11 mouse cellular contexts compared by ENCODE assay signal in the genomic region with DNA sequence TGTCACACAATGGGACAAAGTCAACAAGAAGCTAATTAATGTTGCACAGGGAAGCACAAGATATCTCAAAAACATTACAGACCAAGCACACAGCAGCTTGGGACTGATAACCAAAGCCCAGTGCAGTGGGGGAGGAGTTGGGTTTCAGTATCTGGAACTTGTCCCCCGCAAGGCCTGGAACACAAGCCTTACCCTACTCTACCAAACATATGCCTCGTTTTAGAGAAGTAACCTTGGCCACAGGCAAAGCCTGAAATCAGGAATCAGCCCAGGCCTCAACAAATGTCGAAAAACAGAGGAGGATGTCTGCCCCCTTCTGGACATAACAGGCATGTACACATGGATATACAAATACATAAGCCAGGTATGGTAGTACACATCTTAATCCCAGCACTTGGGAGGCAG. TPM values are rescaled to one million over a fixed set of nuclear protein-coding genes. Genes with fewer than 3 reads are reported as not detected.
DNase-seq lines count a peak whose midpoint lies in the region; ATAC-seq and TF ChIP-seq lines count a peak whose summit lies in the region.
"Had no signal": no experiment of that assay in that cellular context is flagged by ENCODE, and none has a peak within 500 bp of the region (broad histone marks: within the 10 kb centered on the region; RNA-seq: fewer than 3 reads in every experiment).

No protein-coding gene starts in this region.

- H3K4me3 ChIP-seq in midbrain, embryonic 11.5 days (ENCODE audit: low read depth, low read length), result no peak overlapping the region
- H3K4me3 ChIP-seq in midbrain, embryonic 14.5 days (replicated peaks; ENCODE audit: low read depth, low read length), result no peak overlapping the region
- no peak overlapping the region for H3K4me3 ChIP-seq in stomach, postnatal 0 days (ENCODE audit: low read depth, low read length)
- H3K4me3 ChIP-seq: midbrain, embryonic 10.5 days had no signal

- WGBS in midbrain, embryonic 11.5 days, result 71% methylated on average over 3 of the region's 3 CpGs
- 71% methylated on average over 3 of the region's 3 CpGs for WGBS in midbrain, embryonic 14.5 days
- WGBS in stomach, postnatal 0 days, result 75% methylated on average over 3 of the region's 3 CpGs

- DNase-seq in adrenal gland, adult 2 months, result peak; percentile 25
- DNase-seq in adrenal gland, postnatal 25 days, result no peak
- DNase-seq in midbrain, embryonic 11.5 days (ENCODE audit: low spot score, missing footprints), result peak; percentile 47
- no peak for DNase-seq in midbrain, embryonic 14.5 days
- DNase-seq in induced T-regulatory cell, adult 2 months (ENCODE audit: low read depth), result peak; percentile 32
- no peak for DNase-seq in stomach, postnatal 0 days (ENCODE audit: low spot score)
- DNase-seq in urinary bladder, postnatal 36 days (ENCODE audit: low spot score in 2 of 2), result no peak
- DNase-seq in right cerebral cortex, adult 18-20 months, result no peak
- DNase-seq: thymus, postnatal 25 days had no signal

- H3K27me3 ChIP-seq in midbrain, embryonic 11.5 days (ENCODE audit: control insufficient read depth, insufficient read depth, low read length), result no peaks in the 10 kb centered on the region
- no peaks in the 10 kb centered on the region for H3K27me3 ChIP-seq in midbrain, embryonic 14.5 days (ENCODE audit: control insufficient read depth, insufficient read depth, low read length)
- H3K27me3 ChIP-seq in stomach, postnatal 0 days (ENCODE audit: control insufficient read depth, insufficient read depth, low read length), result no peaks in the 10 kb centered on the region

- H3K9ac ChIP-seq in midbrain, embryonic 11.5 days (ENCODE audit: low read length), result no peak overlapping the region
- no peak overlapping the region for H3K9ac ChIP-seq in midbrain, embryonic 14.5 days (replicated peaks; ENCODE audit: low read length)
- H3K9ac ChIP-seq in stomach, postnatal 0 days (ENCODE audit: low read length), result no peak overlapping the region

- no peaks in the 10 kb centered on the region for H3K36me3 ChIP-seq in midbrain, embryonic 11.5 days (ENCODE audit: control insufficient read depth, insufficient read depth, low read length)
- no peaks in the 10 kb centered on the region for H3K36me3 ChIP-seq in midbrain, embryonic 14.5 days (ENCODE audit: control insufficient read depth, insufficient read depth, low read length)
- H3K36me3 ChIP-seq in stomach, postnatal 0 days (ENCODE audit: control insufficient read depth, insufficient read depth, low read length), result no peaks in the 10 kb centered on the region
- H3K36me3 ChIP-seq: midbrain, embryonic 10.5 days had no signal

- TF ChIP-seq CTCF in stomach, postnatal 0 days (IDR thresholded peaks at IDR 0.05; ENCODE audit: low read depth), result peak; percentile 50

- TF ChIP-seq EP300 in stomach, postnatal 0 days (optimal IDR thresholded peaks at IDR 0.05), result no peak

- H3K4me1 ChIP-seq in midbrain, embryonic 11.5 days (ENCODE audit: control insufficient read depth, insufficient read depth, low read length), result no peaks in the 10 kb centered on the region
- no peaks in the 10 kb centered on the region for H3K4me1 ChIP-seq in midbrain, embryonic 14.5 days (ENCODE audit: control insufficient read depth, insufficient read depth, low read length)
- H3K4me1 ChIP-seq in stomach, postnatal 0 days (replicated peaks; ENCODE audit: control insufficient read depth, insufficient read depth), result no peaks in the 10 kb centered on the region
- H3K4me1 ChIP-seq: midbrain, embryonic 10.5 days had no signal

- H3K27ac ChIP-seq in midbrain, embryonic 11.5 days (ENCODE audit: low read depth, low read length), result no peak overlapping the region
- no peak overlapping the region for H3K27ac ChIP-seq in midbrain, embryonic 14.5 days (replicated peaks; ENCODE audit: low read depth, low read length)
- H3K27ac ChIP-seq in stomach, postnatal 0 days (replicated peaks), result no peak overlapping the region
- H3K27ac ChIP-seq: midbrain, embryonic 10.5 days had no signal

- H3K9me3 ChIP-seq in midbrain, embryonic 11.5 days (ENCODE audit: control insufficient read depth, low read length), result no peaks in the 10 kb centered on the region
- no peaks in the 10 kb centered on the region for H3K9me3 ChIP-seq in midbrain, embryonic 14.5 days (ENCODE audit: control insufficient read depth, low read length)
- H3K9me3 ChIP-seq in stomach, postnatal 0 days (ENCODE audit: control insufficient read depth, low read length), result no peaks in the 10 kb centered on the region
- H3K9me3 ChIP-seq: midbrain, embryonic 10.5 days had no signal

- no peak for ATAC-seq in midbrain, embryonic 11.5 days (ENCODE audit: low FRiP score)
- ATAC-seq in midbrain, embryonic 14.5 days (ENCODE audit: low FRiP score, low TSS enrichment), result no peak
- ATAC-seq in stomach, postnatal 0 days (ENCODE audit: low FRiP score, low TSS enrichment), result no peak
- ATAC-seq: forebrain, embryonic 16.5 days had no signal

- H3K4me2 ChIP-seq in midbrain, embryonic 11.5 days, result no peak overlapping the region
- H3K4me2 ChIP-seq in midbrain, embryonic 14.5 days (ENCODE audit: low read length), result no peak overlapping the region
- no peak overlapping the region for H3K4me2 ChIP-seq in stomach, postnatal 0 days (replicated peaks; ENCODE audit: low read depth)

RNA-seq across cellular contexts. Expression of a gene that starts 12.7 kb away (rescaled TPM):
- 10 to 100 TPM; 50.1 to 54.4 TPM for total RNA-seq in adrenal gland, adult 2 months (2021)
- polyA plus RNA-seq in adrenal gland, adult 2 months (2012; rRNA removed), result 11.6 and 13.6 TPM in 2 replicates
- 67.2 and 88.7 TPM in 2 replicates for total RNA-seq in adrenal gland, postnatal 25 days (2021)
- 91.4 and 93.6 TPM in 2 replicates for polyA plus RNA-seq in midbrain, embryonic 11.5 days (2014; fragmentation: Nextera tagmentation; extraction: Ambion mirVana)
- 15.0 and 30.9 TPM in 2 replicates for polyA plus RNA-seq in midbrain, embryonic 14.5 days (2014; fragmentation: Nextera tagmentation; extraction: Ambion mirVana)
- 12.0 and 12.5 TPM in 2 replicates for polyA plus RNA-seq in stomach, postnatal 0 days (2015; fragmentation: Nextera tagmentation; extraction: Ambion mirVana)

RNA-seq across cellular contexts. Expression of a gene that starts 25.2 kb away (rescaled TPM):
- total RNA-seq in adrenal gland, adult 2 months (2021), result 10 to 100 TPM in 1 of 2 experiments, 1 to 10 TPM in 1; 8.4 to 25.0 TPM
- 1.1 and 2.0 TPM in 2 replicates for polyA plus RNA-seq in adrenal gland, adult 2 months (2012; rRNA removed)
- 20.7 and 27.5 TPM in 2 replicates for total RNA-seq in adrenal gland, postnatal 25 days (2021)
- polyA plus RNA-seq in midbrain, embryonic 11.5 days (2014; fragmentation: Nextera tagmentation; extraction: Ambion mirVana), result 0.45 and 0.65 TPM in 2 replicates
- polyA plus RNA-seq in midbrain, embryonic 14.5 days (2014; fragmentation: Nextera tagmentation; extraction: Ambion mirVana), result 0.78 TPM in 1 of 2 replicates, not detected in the other
- 4.4 and 4.8 TPM in 2 replicates for polyA plus RNA-seq in stomach, postnatal 0 days (2015; fragmentation: Nextera tagmentation; extraction: Ambion mirVana)

RNA-seq across cellular contexts. Expression of a gene that starts 53.7 kb away (rescaled TPM):
- total RNA-seq in adrenal gland, adult 2 months (2021), result 100 to 1,000 TPM; 100 to 110 TPM
- 48.1 and 52.6 TPM in 2 replicates for polyA plus RNA-seq in adrenal gland, adult 2 months (2012; rRNA removed)
- 112 and 135 TPM in 2 replicates for total RNA-seq in adrenal gland, postnatal 25 days (2021)
- polyA plus RNA-seq in midbrain, embryonic 11.5 days (2014; fragmentation: Nextera tagmentation; extraction: Ambion mirVana), result 76.6 and 82.4 TPM in 2 replicates
- polyA plus RNA-seq in midbrain, embryonic 14.5 days (2014; fragmentation: Nextera tagmentation; extraction: Ambion mirVana), result 70.1 and 91.1 TPM in 2 replicates
- polyA plus RNA-seq in stomach, postnatal 0 days (2015; fragmentation: Nextera tagmentation; extraction: Ambion mirVana), result 25.1 and 27.3 TPM in 2 replicates

Comparison
In these comparisons a context has a peak if more than half of its experiments do, and no peak if none do; other contexts are left out.
1. DNase-seq: peak in adrenal gland, adult 2 months (single experiment), midbrain, embryonic 11.5 days (single experiment) and induced T-regulatory cell, adult 2 months (single experiment); none in adrenal gland, postnatal 25 days (single experiment), midbrain, embryonic 14.5 days (single experiment), stomach, postnatal 0 days (single experiment), urinary bladder, postnatal 36 days (0 of 2) and right cerebral cortex, adult 18-20 months (single experiment).